Mouse (Mus musculus): Measurements from ENCODE around the gene Ccdc13. TPM values are rescaled to one million over a fixed set of nuclear protein-coding genes. Genes with fewer than 3 reads are reported as not detected.

Gene Ccdc13
- 1 to 10 TPM in 1 of 2 experiments, under 1 TPM in 1; 0.63 to 1.3 TPM for total RNA-seq (2021)
- long read RNA-seq, experiment 1: 0 reads
- long read RNA-seq, experiment 2, partial matches to known transcripts: 0 of 2 reads
- long read RNA-seq, experiment 2, other reads (novel, unspliced or antisense): 1 of 2 reads

- peak; percentile 92 for DNase-seq
Observed at GRCm38 (mm10) chr9:121838829-121839621, at the start of gene Ccdc13. Ccdc13 (minus strand) TSS chr9:121839461.

GRCm38 (mm10) chr9:121882015-121882457 lies 42.8 kb upstream of the Ccdc13 start:
- DNase-seq: peak; percentile 2

- DNase-seq: no peak
Observed at GRCm38 (mm10) chr9:121881301-121881700, 42.0 kb upstream of the Ccdc13 start.

- DNase-seq: peak; percentile 87
Observed at GRCm38 (mm10) chr9:121880840-121881239, 41.6 kb upstream of the Ccdc13 start.

- peak; percentile 80 for DNase-seq
Observed at GRCm38 (mm10) chr9:121877052-121877740, 37.9 kb upstream of the Ccdc13 start.

GRCm38 (mm10) chr9:121873578-121873977 lies 34.3 kb upstream of the Ccdc13 start:
- no peak for DNase-seq

- DNase-seq: no peak
Observed at GRCm38 (mm10) chr9:121872062-121872683, 32.9 kb upstream of the Ccdc13 start.

GRCm38 (mm10) chr9:121869973-121870515 lies 30.8 kb upstream of the Ccdc13 start:
- DNase-seq: no peak

GRCm38 (mm10) chr9:121869432-121869831 lies 30.2 kb upstream of the Ccdc13 start:
- DNase-seq: no peak

- DNase-seq: no peak
Observed at GRCm38 (mm10) chr9:121868236-121868635, 29.0 kb upstream of the Ccdc13 start.

- no peak for DNase-seq
Observed at GRCm38 (mm10) chr9:121867632-121868031, 28.4 kb upstream of the Ccdc13 start.

GRCm38 (mm10) chr9:121865425-121866008 lies 26.3 kb upstream of the Ccdc13 start:
- DNase-seq: no peak

GRCm38 (mm10) chr9:121864837-121865236 lies 25.6 kb upstream of the Ccdc13 start:
- peak; percentile 30 for DNase-seq

GRCm38 (mm10) chr9:121860921-121861320 lies 21.7 kb upstream of the Ccdc13 start:
- no peak for DNase-seq

- no peak for DNase-seq
Observed at GRCm38 (mm10) chr9:121859345-121859744, 20.1 kb upstream of the Ccdc13 start.

GRCm38 (mm10) chr9:121858153-121858488 lies 18.9 kb upstream of the Ccdc13 start, which contains the start of gene Higd1a:
Higd1a (minus strand) TSS chr9:121858362.
- DNase-seq: no peak

GRCm38 (mm10) chr9:121857474-121858152 lies 18.4 kb upstream of the Ccdc13 start:
- peak; percentile 99 for DNase-seq

- peak; percentile 68 for DNase-seq
Observed at GRCm38 (mm10) chr9:121856649-121857416, 17.6 kb upstream of the Ccdc13 start.

- DNase-seq: no peak
Observed at GRCm38 (mm10) chr9:121854246-121854645, 15.0 kb upstream of the Ccdc13 start.

GRCm38 (mm10) chr9:121847842-121848241 lies 8.6 kb upstream of the Ccdc13 start:
- DNase-seq: no peak

GRCm38 (mm10) chr9:121847138-121847537 lies 7.9 kb upstream of the Ccdc13 start:
- peak; percentile 51 for DNase-seq
